Mouse (Mus musculus) midbrain, embryonic 16.5 days (tissue): Measurements from ENCODE around the gene Tsnax. TPM values are rescaled to one million over a fixed set of nuclear protein-coding genes. Genes with fewer than 3 reads are reported as not detected.
A peak's percentile ranks its signal among the peaks of the same experiment; 100 is the strongest.

Experiments used
- ATAC-seq: fragments of 200-750 bp; cut with Nextera tagmentation; 2 replicates; pipeline ENCODE4 v1.8.0; 2017; ENCODE audit warnings: moderate TSS enrichment
- H3K27ac ChIP-seq: fragments of 300-500 bp; sonication (generic); 2 replicates; pipeline ENCODE4 v1.5.1; 2014; ENCODE audit warnings: mild to moderate bottlenecking, low read length, mixed read lengths
- H3K27me3 ChIP-seq: fragments of 300-500 bp; sonication (generic); 2 replicates; pipeline ENCODE4 v1.6.1; 2014; ENCODE audit warnings: low read depth, low read length, mixed read lengths; ENCODE audit not compliant: control insufficient read depth, insufficient read depth
- H3K36me3 ChIP-seq: fragments of 300-500 bp; sonication (generic); 2 replicates; pipeline ENCODE4 v1.6.1; 2014; ENCODE audit warnings: mild to moderate bottlenecking, low read length, moderate library complexity, mixed read lengths; ENCODE audit not compliant: control insufficient read depth, insufficient read depth
- H3K4me1 ChIP-seq: fragments of 300-500 bp; sonication (generic); 2 replicates; pipeline ENCODE4 v1.6.1; 2014; ENCODE audit warnings: mild to moderate bottlenecking, low read length, mixed read lengths; ENCODE audit not compliant: control insufficient read depth, insufficient read depth
- H3K4me2 ChIP-seq: fragments of 300-500 bp; sonication (generic); 2 replicates; pipeline ENCODE4 v1.6.1; 2014; ENCODE audit warnings: mild to moderate bottlenecking, low read length, mixed read lengths
- H3K4me3 ChIP-seq: fragments of 300-500 bp; sonication (generic); 2 replicates; pipeline ENCODE4 v1.5.1; 2014; ENCODE audit warnings: low read depth, mild to moderate bottlenecking, low read length, moderate library complexity, mixed read lengths
- H3K9ac ChIP-seq: fragments of 300-500 bp; sonication (generic); 2 replicates; pipeline ENCODE4 v1.6.1; 2014; ENCODE audit warnings: low read depth, low read length, mixed read lengths
- H3K9me3 ChIP-seq: fragments of 300-500 bp; sonication (generic); replicated peaks from 2 replicates; pipeline ENCODE4 v1.6.1; 2014; ENCODE audit warnings: mild to moderate bottlenecking, low read length, mixed read lengths; ENCODE audit not compliant: control insufficient read depth, poor library complexity, severe bottlenecking
- WGBS: fragments of 180-500 bp; shearing (Covaris S2); extraction: QIAGEN DNeasy Blood & Tissue Kit; methylation state at CpG from one replicate; pipeline ENCODE4 v1.1.7; 2014; 5-methylcytosine and 5-hydroxymethylcytosine counted together
- polyA plus RNA-seq: library from polyadenylated mRNA; unstranded; fragments of >200 nt; fragmentation: Nextera tagmentation; extraction: Ambion mirVana; gene quantifications from 2 replicates; pipeline ENCODE4 v1.2.1, GENCODE M21; 2015

Tsnax gene
- polyA plus RNA-seq, 1 experiment from 2014 or later, result 243 TPM

GRCm38 (mm10) chr8:125069304-125069703, 56.5 kb downstream of the Tsnax start:
- 75% methylated on average over 7 of the region's 7 CpGs for WGBS
- H3K27ac ChIP-seq, result no peak overlapping the region
- no peak overlapping the region for H3K9ac ChIP-seq
- no peak for ATAC-seq
- H3K4me1 ChIP-seq, result 0 out of 2 replicates have a peak, but pooled peaks cover 2% of the 10 kb centered on the region
- no peaks in the 10 kb centered on the region for H3K9me3 ChIP-seq
- no peaks in the 10 kb centered on the region for H3K36me3 ChIP-seq
- H3K27me3 ChIP-seq, result no peaks in the 10 kb centered on the region
- no peak overlapping the region for H3K4me3 ChIP-seq
- no peak overlapping the region for H3K4me2 ChIP-seq

GRCm38 (mm10) chr8:125069733-125070132, 56.9 kb downstream of the Tsnax start:
- 38% methylated on average over 6 of the region's 6 CpGs for WGBS
- ATAC-seq, result no peak

GRCm38 (mm10) chr8:125074141-125074540, 61.3 kb downstream of the Tsnax start:
- 90% methylated on average over 10 of the region's 10 CpGs for WGBS
- H3K27ac ChIP-seq, result no peak overlapping the region
- H3K9ac ChIP-seq, result no peak overlapping the region
- no peaks in the 10 kb centered on the region for H3K36me3 ChIP-seq
- no peaks in the 10 kb centered on the region; the same call in 1 of the 2 replicates for H3K4me1 ChIP-seq
- no peak overlapping the region for H3K4me2 ChIP-seq
- H3K9me3 ChIP-seq, result no peaks in the 10 kb centered on the region
- ATAC-seq, result no peak
- no peak overlapping the region for H3K4me3 ChIP-seq
- H3K27me3 ChIP-seq, result no peaks in the 10 kb centered on the region

More at GRCm38 (mm10) chr8:125069733-125070132, 56.9 kb downstream of the Tsnax start:
- H3K4me3 ChIP-seq, result no peak overlapping the region
- H3K27ac ChIP-seq, result no peak overlapping the region
- no peak overlapping the region for H3K4me2 ChIP-seq
- H3K9ac ChIP-seq, result no peak overlapping the region
- no peaks in the 10 kb centered on the region for H3K9me3 ChIP-seq
- H3K4me1 ChIP-seq, result 0 out of 2 replicates have a peak, but pooled peaks cover 2% of the 10 kb centered on the region
- H3K36me3 ChIP-seq, result no peaks in the 10 kb centered on the region
- H3K27me3 ChIP-seq, result no peaks in the 10 kb centered on the region

- no peak overlapping the region for H3K4me3 ChIP-seq
- no peak overlapping the region for H3K4me2 ChIP-seq
- H3K27me3 ChIP-seq, result no peaks in the 10 kb centered on the region
- H3K9me3 ChIP-seq, result no peaks in the 10 kb centered on the region
- no peak for ATAC-seq
- no peak overlapping the region for H3K9ac ChIP-seq
- no peaks in the 10 kb centered on the region for H3K36me3 ChIP-seq
- H3K4me1 ChIP-seq, result no peaks in the 10 kb centered on the region; the same call in 1 of the 2 replicates
- 92% methylated on average over 2 of the region's 2 CpGs for WGBS
- H3K27ac ChIP-seq, result no peak overlapping the region
Observed at GRCm38 (mm10) chr8:125074581-125074980, 61.8 kb downstream of the Tsnax start.

- Histone ChIP-seq H3K4me3 (no peak overlapping the region), H3K9ac (no peak overlapping the region), H3K4me2 (no peak overlapping the region), H3K36me3 (no peaks in the 10 kb centered on the region), H3K4me1 (no peaks in the 10 kb centered on the region; the same call in 1 of the 2 replicates), H3K9me3 (no peaks in the 10 kb centered on the region), H3K27me3 (no peaks in the 10 kb centered on the region), H3K27ac (no peak overlapping the region)
- WGBS, result 67% methylated on average over 4 of the region's 4 CpGs
- ATAC-seq, result no peak
Observed at GRCm38 (mm10) chr8:125075389-125075788, 62.6 kb downstream of the Tsnax start.

GRCm38 (mm10) chr8:125077326-125077725, 64.5 kb downstream of the Tsnax start:
- WGBS, result 41% methylated on average over 8 of the region's 8 CpGs

GRCm38 (mm10) chr8:125078771-125079384, 66.1 kb downstream of the Tsnax start:
- no peaks in the 10 kb centered on the region for H3K36me3 ChIP-seq
- no peak overlapping the region for H3K9ac ChIP-seq
- H3K4me2 ChIP-seq, result no peak overlapping the region
- no peak for ATAC-seq
- H3K27me3 ChIP-seq, result no peaks in the 10 kb centered on the region; the same call in 1 of the 2 replicates
- no peak overlapping the region for H3K27ac ChIP-seq
- no peak overlapping the region for H3K4me3 ChIP-seq
- no peaks in the 10 kb centered on the region for H3K9me3 ChIP-seq
- H3K4me1 ChIP-seq, result peaks cover 3% of the 10 kb centered on the region
- 38% methylated on average over 9 of the region's 9 CpGs for WGBS

More at GRCm38 (mm10) chr8:125077326-125077725, 64.5 kb downstream of the Tsnax start:
- no peak overlapping the region for H3K4me3 ChIP-seq
- H3K36me3 ChIP-seq, result no peaks in the 10 kb centered on the region
- no peaks in the 10 kb centered on the region for H3K9me3 ChIP-seq
- no peak overlapping the region for H3K9ac ChIP-seq
- ATAC-seq, result no peak
- H3K4me2 ChIP-seq, result no peak overlapping the region
- H3K27me3 ChIP-seq, result no peaks in the 10 kb centered on the region
- H3K27ac ChIP-seq, result no peak overlapping the region
- H3K4me1 ChIP-seq, result peaks cover 3% of the 10 kb centered on the region

GRCm38 (mm10) chr8:125080388-125081344, 67.9 kb downstream of the Tsnax start:
- H3K4me3 ChIP-seq, result no peak overlapping the region
- H3K4me2 ChIP-seq, result no peak overlapping the region
- no peak for ATAC-seq
- H3K36me3 ChIP-seq, result no peaks in the 10 kb centered on the region
- no peak overlapping the region for H3K27ac ChIP-seq
- peaks cover 3% of the 10 kb centered on the region for H3K4me1 ChIP-seq
- H3K9ac ChIP-seq, result no peak overlapping the region
- no peaks in the 10 kb centered on the region; the same call in 1 of the 2 replicates for H3K27me3 ChIP-seq
- 55% methylated on average over 19 of the region's 19 CpGs for WGBS
- no peaks in the 10 kb centered on the region for H3K9me3 ChIP-seq

DNA sequence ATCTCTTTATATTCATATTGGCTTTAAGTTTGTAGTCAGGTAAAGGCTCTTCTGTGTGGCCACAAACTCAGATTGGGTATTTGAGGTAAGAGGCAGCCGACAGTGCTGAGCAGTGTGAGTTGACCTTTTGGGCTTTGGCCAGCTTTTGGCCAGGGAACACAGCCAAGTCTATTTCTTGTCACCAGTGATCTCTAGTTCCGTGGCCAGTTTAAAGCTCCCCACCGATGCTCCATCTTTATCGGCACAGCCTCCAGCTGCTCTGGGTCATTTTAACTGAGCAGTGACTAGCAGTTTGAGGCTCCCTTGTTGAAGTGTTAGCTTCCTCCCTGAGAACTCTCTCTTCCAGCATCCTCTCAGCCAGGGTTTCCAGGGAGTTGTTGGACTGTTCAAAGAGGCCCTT, 70.9 kb downstream of the Tsnax start:
- Histone ChIP-seq H3K27me3 (no peaks in the 10 kb centered on the region; the same call in 1 of the 2 replicates), H3K27ac (0 out of 2 replicates have a peak overlapping the region, but pooled peaks have one; percentile 28), H3K9me3 (no peaks in the 10 kb centered on the region), H3K36me3 (no peaks in the 10 kb centered on the region), H3K4me2 (no peak overlapping the region), H3K9ac (no peak overlapping the region), H3K4me1 (peaks cover 3% of the 10 kb centered on the region), H3K4me3 (no peak overlapping the region)
- WGBS, result 53% methylated on average over 4 of the region's 4 CpGs
- ATAC-seq, result no peak
